Mouse (Mus musculus): ENCODE results near the gene Smox.

DNA sequence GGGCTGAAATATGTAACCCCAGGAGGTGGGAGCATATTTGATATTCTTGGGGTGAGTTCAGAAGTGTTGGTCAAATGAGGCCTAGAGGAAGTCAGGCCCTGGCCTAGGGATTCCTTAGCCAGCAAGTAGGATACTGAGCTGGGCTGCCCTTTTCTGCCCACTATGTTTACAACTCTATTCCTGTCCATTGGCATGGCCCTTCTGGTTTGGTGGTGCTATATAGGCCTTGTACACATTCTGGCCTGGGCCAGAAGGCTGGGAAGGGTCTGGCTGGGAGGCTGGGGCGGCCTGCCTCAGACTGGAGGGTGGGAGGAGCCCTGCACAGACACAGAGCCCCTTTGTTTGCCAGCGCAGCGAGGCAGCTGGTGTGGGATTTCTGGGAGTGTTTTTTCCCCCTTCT lies 15.1 kb downstream of the Smox start:
- TF ChIP-seq CTCF (IDR thresholded peaks at IDR 0.05; ENCODE audit: low read depth) (no peak), EP300 (IDR thresholded peaks at IDR 0.05; ENCODE audit: low read depth) (no peak)

All from liver, embryonic 14.5 days (tissue).